Mouse (Mus musculus) small intestine, adult 2 months (tissue): ENCODE data around the gene Car11. TPM values are rescaled to one million over a fixed set of nuclear protein-coding genes. Genes with fewer than 3 reads are reported as not detected.

Experiments used
- H3K27ac ChIP-seq: fragments of 200-500 bp; 2 replicates; pipeline ENCODE4 v1.5.1; 2012; ENCODE audit warnings: low read depth, low read length, control low read depth, inconsistent platforms; ENCODE audit not compliant: insufficient read depth
- H3K27me3 ChIP-seq: fragments of 200-500 bp; 2 replicates; pipeline ENCODE4 v1.6.1; 2012; ENCODE audit warnings: mild to moderate bottlenecking, moderate library complexity, low read length, inconsistent platforms; ENCODE audit not compliant: control insufficient read depth, insufficient read depth
- H3K36me3 ChIP-seq: fragments of 200-500 bp; 2 replicates; pipeline ENCODE4 v1.6.1; 2012; ENCODE audit warnings: mild to moderate bottlenecking, low read length, control low read depth, inconsistent platforms; ENCODE audit not compliant: control insufficient read depth, insufficient read depth
- H3K4me1 ChIP-seq: fragments of 200-500 bp; 2 replicates; pipeline ENCODE4 v1.6.1; 2012; ENCODE audit warnings: low read length, inconsistent platforms, mixed read lengths; ENCODE audit not compliant: control insufficient read depth, insufficient read depth, insufficient read length
- H3K4me3 ChIP-seq: fragments of 200-500 bp; 2 replicates; pipeline ENCODE4 v1.5.1; 2012; ENCODE audit warnings: low read depth, mild to moderate bottlenecking, control low read depth, inconsistent platforms, low read length, moderate library complexity
- CTCF ChIP-seq: fragments of 200-500 bp; IDR thresholded peaks from 2 replicates; pipeline ENCODE4 v1.5.1; 2012; ENCODE audit warnings: low read depth, mild to moderate bottlenecking, control low read depth, inconsistent platforms, low read length, moderate library complexity, mixed read lengths; ENCODE audit not compliant: insufficient replicate concordance, insufficient read length; ENCODE audit errors: extremely low read depth
- POLR2A ChIP-seq: fragments of 200-500 bp; IDR thresholded peaks from 2 replicates; pipeline ENCODE4 v1.6.1; 2012; ENCODE audit warnings: low read depth, mild to moderate bottlenecking, control low read depth, inconsistent platforms, low read length, moderate library complexity
- WGBS: fragments of 180-500 bp; shearing (Covaris S2); methylation state at CpG from one replicate; pipeline ENCODE4 v1.1.7; 2018; 5-methylcytosine and 5-hydroxymethylcytosine counted together
- polyA plus RNA-seq: library from polyadenylated mRNA; depleted of rRNA; stranded (reverse); fragments of >200 nt; gene quantifications from 2 replicates; pipeline ENCODE4 v1.2.3, GENCODE M21; 2012

Car11 gene
- polyA plus RNA-seq, 1 experiment = 2.3 TPM

GRCm38 (mm10) chr7:45719180-45719579, 19.5 kb downstream of the Car11 start:
- peak overlapping the region; percentile 80 for H3K4me3 ChIP-seq
- WGBS = 41% methylated on average over 10 of the region's 10 CpGs
- no peaks in the 10 kb centered on the region for H3K27me3 ChIP-seq
- TF ChIP-seq POLR2A = no peak
- TF ChIP-seq CTCF = no peak
- peaks cover 23% of the 10 kb centered on the region for H3K4me1 ChIP-seq
- H3K36me3 ChIP-seq = peaks cover 22% of the 10 kb centered on the region
- H3K27ac ChIP-seq = no peak overlapping the region

GRCm38 (mm10) chr7:45719738-45720412, 20.2 kb downstream of the Car11 start:
- H3K27ac ChIP-seq = no peak overlapping the region
- H3K27me3 ChIP-seq = no peaks in the 10 kb centered on the region
- peaks cover 28% of the 10 kb centered on the region for H3K36me3 ChIP-seq
- peak overlapping the region; percentile 80 for H3K4me3 ChIP-seq
- peaks cover 23% of the 10 kb centered on the region for H3K4me1 ChIP-seq
- 39% methylated on average over 16 of the region's 16 CpGs for WGBS
- TF ChIP-seq POLR2A (no peak), CTCF (no peak)

- Histone ChIP-seq H3K4me3 (peak within 1 kb of the TSS; percentile 80), H3K4me1 (peaks cover 22% of the 10 kb centered on the region), H3K27ac (peak within 1 kb of the TSS; percentile 79), H3K36me3 (peaks cover 35% of the 10 kb centered on the region), H3K27me3 (no peaks in the 10 kb centered on the region)
- TF ChIP-seq CTCF = peak; percentile 40; the same call in 1 of the 2 replicates
- TF ChIP-seq POLR2A = 0 out of 2 replicates have a peak, but pooled peaks have one; percentile 83
- WGBS = 30% methylated on average over 14 of the region's 14 CpGs
Observed at GRCm38 (mm10) chr7:45720413-45721233, 21.0 kb downstream of the Car11 start, which contains the start of gene Fam83e. Fam83e (plus strand) TSS chr7:45721212.

DNA sequence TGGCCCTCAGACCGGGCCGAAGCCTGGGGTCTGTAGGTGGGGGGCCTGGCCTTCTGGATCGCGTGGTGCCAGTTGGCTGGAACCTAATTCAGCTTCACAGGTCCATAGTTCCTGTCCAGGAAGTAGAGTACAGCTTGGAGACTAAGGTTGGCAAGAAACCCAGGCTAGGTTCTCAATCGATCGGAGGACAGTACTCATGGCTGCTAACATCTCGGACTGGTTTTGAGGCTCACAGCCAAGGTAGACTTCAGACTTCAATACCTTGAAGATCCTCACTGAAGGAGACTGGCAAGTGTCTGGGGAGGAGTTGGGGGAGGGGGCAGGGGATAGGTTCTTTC, 21.6 kb downstream of the Car11 start:
- peaks cover 21% of the 10 kb centered on the region for H3K4me1 ChIP-seq
- peaks cover 37% of the 10 kb centered on the region for H3K36me3 ChIP-seq
- H3K4me3 ChIP-seq = peak overlapping the region; percentile 65
- WGBS = 30% methylated on average over 7 of the region's 7 CpGs
- no peak; the same call in none of the 2 replicates for TF ChIP-seq POLR2A
- no peak for TF ChIP-seq CTCF
- H3K27me3 ChIP-seq = no peaks in the 10 kb centered on the region
- H3K27ac ChIP-seq = peak overlapping the region; percentile 79

GRCm38 (mm10) chr7:45721642-45722347, 22.2 kb downstream of the Car11 start:
- Histone ChIP-seq H3K4me3 (peak overlapping the region; percentile 65), H3K4me1 (peaks cover 24% of the 10 kb centered on the region), H3K27me3 (no peaks in the 10 kb centered on the region), H3K27ac (peak overlapping the region; percentile 79), H3K36me3 (peaks cover 40% of the 10 kb centered on the region)
- WGBS = 25% methylated on average over 13 of the region's 13 CpGs
- TF ChIP-seq CTCF (no peak), POLR2A (no peak)

DNA sequence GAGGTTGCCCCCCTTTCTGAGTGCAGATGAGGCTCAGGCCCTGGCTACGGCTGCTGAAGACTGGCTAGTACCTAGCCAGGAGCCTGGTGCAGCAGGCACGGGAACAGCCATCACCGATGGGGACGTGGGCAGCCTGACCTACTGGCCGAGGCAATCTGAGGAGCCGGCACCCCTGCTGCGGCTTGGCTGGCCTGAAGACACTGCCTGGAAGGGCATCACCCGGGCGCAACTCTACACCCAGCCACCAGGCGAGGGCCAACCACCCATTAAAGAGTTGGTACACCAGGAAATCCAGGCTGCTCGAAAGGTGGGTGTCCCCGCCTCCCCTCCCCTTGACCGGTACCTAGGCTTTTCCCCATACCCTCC, 22.7 kb downstream of the Car11 start:
- peaks cover 45% of the 10 kb centered on the region for H3K36me3 ChIP-seq
- 31% methylated on average over 13 of the region's 13 CpGs for WGBS
- no peaks in the 10 kb centered on the region for H3K27me3 ChIP-seq
- H3K4me3 ChIP-seq = peak overlapping the region; percentile 65
- H3K27ac ChIP-seq = peak overlapping the region; percentile 79
- H3K4me1 ChIP-seq = peaks cover 26% of the 10 kb centered on the region
- TF ChIP-seq POLR2A (no peak), CTCF (no peak)
